In the genomic region with DNA sequence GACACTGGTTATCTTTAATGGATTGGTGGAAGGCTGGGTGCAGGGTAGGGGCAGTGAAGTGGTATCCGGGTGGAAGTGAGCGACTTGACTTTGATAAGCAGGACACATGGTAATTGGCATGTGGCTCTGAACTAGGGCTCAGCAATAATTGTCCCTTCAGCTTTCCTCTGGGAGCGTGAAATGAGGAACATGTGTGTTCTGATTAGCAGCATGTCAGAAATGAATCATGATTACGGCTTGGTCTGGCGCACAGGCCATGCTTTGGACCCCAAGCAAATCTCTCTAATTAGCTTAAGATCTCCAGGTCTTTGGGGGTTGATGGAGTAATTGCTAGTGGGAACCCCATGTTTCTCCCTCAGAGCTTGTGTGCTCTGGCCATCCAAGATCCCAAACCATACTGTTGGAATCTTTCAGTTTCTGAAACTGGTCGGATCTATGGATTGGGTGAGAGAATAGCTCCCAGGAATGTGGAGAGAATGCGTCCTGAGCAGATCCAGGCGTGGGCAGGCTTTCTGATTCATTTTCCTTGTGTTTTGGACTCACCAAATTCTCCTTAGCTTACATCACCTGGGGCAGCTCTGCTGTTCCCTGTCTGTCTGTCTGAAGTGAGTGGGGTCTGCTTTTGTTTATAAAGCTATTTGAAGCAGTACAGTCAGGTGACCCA, we compare ENCODE assay signal across 10 mouse cellular contexts. TPM values are rescaled to one million over a fixed set of nuclear protein-coding genes. Genes with fewer than 3 reads are reported as not detected.
DNase-seq lines count a peak whose midpoint lies in the region; ATAC-seq and TF ChIP-seq lines count a peak whose summit lies in the region.
"Had no signal": no experiment of that assay in that cellular context is flagged by ENCODE, and none has a peak within 500 bp of the region (broad histone marks: within the 10 kb centered on the region; RNA-seq: fewer than 3 reads in every experiment).

No protein-coding gene starts in this region.

- peak; percentile 72 for DNase-seq in embryo, embryonic 10 days (ENCODE audit: low spot score)
- DNase-seq in embryo, embryonic 10.5 days (ENCODE audit: low spot score), result no peak
- DNase-seq in kidney, adult 2 months, result no peak
- DNase-seq in kidney, postnatal 14 days, result no peak
- peak; percentile 65 for DNase-seq in embryonic facial prominence, embryonic 10.5 days (ENCODE audit: low spot score)
- peak; percentile 18 for DNase-seq in midbrain, postnatal 0 days (ENCODE audit: low spot score)
- no peak for DNase-seq in left cerebral cortex, postnatal 10 days (ENCODE audit: extremely low spot score in 1 of 2, low spot score in 2 of 2)
- DNase-seq: lung, embryonic 14.5 days had no signal

- H3K27me3 ChIP-seq in kidney, adult 2 months (replicated peaks; ENCODE audit: control insufficient read depth, insufficient read depth, low read length), result no peaks in the 10 kb centered on the region
- H3K27me3 ChIP-seq in embryonic facial prominence, embryonic 10.5 days (replicated peaks; ENCODE audit: low read depth, poor library complexity, severe bottlenecking), result no peaks in the 10 kb centered on the region
- H3K27me3 ChIP-seq in midbrain, postnatal 0 days (ENCODE audit: insufficient read depth, low read length), result no peaks in the 10 kb centered on the region
- H3K27me3 ChIP-seq in forebrain, embryonic 16.5 days (replicated peaks; ENCODE audit: control insufficient read depth, insufficient read depth, low read length), result no peaks in the 10 kb centered on the region

- no peaks in the 10 kb centered on the region for H3K36me3 ChIP-seq in kidney, adult 2 months (ENCODE audit: control insufficient read depth, insufficient read depth, low read length)
- H3K36me3 ChIP-seq in embryonic facial prominence, embryonic 10.5 days (replicated peaks), result 0 out of 2 replicates have a peak, but pooled peaks cover 5% of the 10 kb centered on the region
- no peaks in the 10 kb centered on the region for H3K36me3 ChIP-seq in midbrain, postnatal 0 days (ENCODE audit: insufficient read depth, low read length)
- H3K36me3 ChIP-seq in forebrain, embryonic 16.5 days (ENCODE audit: control insufficient read depth, insufficient read depth), result no peaks in the 10 kb centered on the region

- intact Hi-C loops in left cerebral cortex, postnatal 10 days (cut with DNase I), result no loop called here

- H3K4me2 ChIP-seq in midbrain, postnatal 0 days (ENCODE audit: low read depth, low read length, poor library complexity, severe bottlenecking), result no peak overlapping the region
- H3K4me2 ChIP-seq in forebrain, embryonic 16.5 days (ENCODE audit: low read length), result no peak overlapping the region
- H3K4me2 ChIP-seq: lung, embryonic 14.5 days had no signal

- no peak for TF ChIP-seq POLR2A in kidney, adult 2 months (IDR thresholded peaks at IDR 0.05; ENCODE audit: low read depth, low read length)

- no peaks in the 10 kb centered on the region for H3K9me3 ChIP-seq in embryonic facial prominence, embryonic 10.5 days
- no peaks in the 10 kb centered on the region for H3K9me3 ChIP-seq in midbrain, postnatal 0 days (ENCODE audit: low read length)
- no peaks in the 10 kb centered on the region for H3K9me3 ChIP-seq in forebrain, embryonic 16.5 days (ENCODE audit: control insufficient read depth, low read length)

- no peak for ATAC-seq in midbrain, postnatal 0 days (ENCODE audit: low FRiP score)
- no peak for ATAC-seq in forebrain, embryonic 16.5 days

- H3K9ac ChIP-seq in midbrain, postnatal 0 days (replicated peaks; ENCODE audit: low read length, poor library complexity, severe bottlenecking), result no peak overlapping the region
- H3K9ac ChIP-seq in forebrain, embryonic 16.5 days (replicated peaks; ENCODE audit: low read depth, low read length), result no peak overlapping the region
- H3K9ac ChIP-seq: lung, embryonic 14.5 days had no signal

- H3K4me1 ChIP-seq in kidney, adult 2 months (ENCODE audit: control insufficient read depth, insufficient read depth, low read length), result peaks cover 22% of the 10 kb centered on the region
- peaks cover 98% of the 10 kb centered on the region for H3K4me1 ChIP-seq in embryonic facial prominence, embryonic 10.5 days
- H3K4me1 ChIP-seq in midbrain, postnatal 0 days (ENCODE audit: insufficient read depth, low read length), result peaks cover 13% of the 10 kb centered on the region
- H3K4me1 ChIP-seq in forebrain, embryonic 16.5 days (replicated peaks; ENCODE audit: control insufficient read depth, insufficient read depth, low read length), result peaks cover 27% of the 10 kb centered on the region

- WGBS in kidney, adult 2 months, result 70% methylated on average over 8 of the region's 8 CpGs
- 28% methylated on average over 8 of the region's 8 CpGs for WGBS in embryonic facial prominence, embryonic 10.5 days
- WGBS in midbrain, postnatal 0 days, result 51% methylated on average over 8 of the region's 8 CpGs
- 40% methylated on average over 8 of the region's 8 CpGs for WGBS in forebrain, embryonic 16.5 days

- peak overlapping the region; percentile 5; the same call in 1 of the 2 replicates for H3K27ac ChIP-seq in kidney, adult 2 months (ENCODE audit: insufficient read depth, low read depth, low read length)
- H3K27ac ChIP-seq in embryonic facial prominence, embryonic 10.5 days (replicated peaks), result peak overlapping the region; percentile 81
- no peak overlapping the region for H3K27ac ChIP-seq in midbrain, postnatal 0 days (ENCODE audit: low read depth, low read length)
- no peak overlapping the region for H3K27ac ChIP-seq in forebrain, embryonic 16.5 days (ENCODE audit: low read length)
- H3K27ac ChIP-seq: layer of hippocampus, adult 2 months had no signal

- no peak for TF ChIP-seq CTCF in kidney, adult 2 months (conservative IDR thresholded peaks at IDR 0.05; ENCODE audit: insufficient read depth, insufficient read length, low read depth, low read length)
- no peak for TF ChIP-seq CTCF in midbrain, postnatal 0 days (IDR thresholded peaks at IDR 0.05)

- no peak overlapping the region for H3K4me3 ChIP-seq in kidney, adult 2 months (ENCODE audit: insufficient read depth, low read depth, low read length)
- H3K4me3 ChIP-seq in embryonic facial prominence, embryonic 10.5 days, result peak overlapping the region; percentile 14; the same call in 1 of the 2 replicates
- H3K4me3 ChIP-seq in midbrain, postnatal 0 days (ENCODE audit: low read depth, low read length), result no peak overlapping the region
- no peak overlapping the region for H3K4me3 ChIP-seq in forebrain, embryonic 16.5 days (replicated peaks; ENCODE audit: low read length)
- H3K4me3 ChIP-seq: layer of hippocampus, adult 2 months had no signal

RNA-seq across cellular contexts. Expression of gene Il17rd, which starts 30.8 kb away (rescaled TPM):
- 3.3 and 3.8 TPM in 2 replicates for polyA plus RNA-seq in kidney, adult 2 months (2012; rRNA removed)
- polyA plus RNA-seq in embryonic facial prominence, embryonic 10.5 days (2016; fragmentation: Nextera tagmentation; extraction: Ambion mirVana), result 9.6 and 10.1 TPM in 2 replicates
- total RNA-seq in midbrain, postnatal 0 days (2014; rRNA removed), result 9.1 TPM in 2 replicates
- polyA plus RNA-seq in midbrain, postnatal 0 days (2015; fragmentation: Nextera tagmentation; extraction: Ambion mirVana), result 1.2 and 1.5 TPM in 2 replicates
- 1.5 and 1.9 TPM in 2 replicates for polyA plus RNA-seq in forebrain, embryonic 16.5 days (2015; fragmentation: Nextera tagmentation; extraction: Ambion mirVana)
- total RNA-seq in left cerebral cortex, postnatal 10 days (2021), result 1 to 10 TPM; 3.3 to 4.3 TPM

RNA-seq across cellular contexts. Expression of gene Arhgef3, which starts 45.1 kb away (rescaled TPM):
- polyA plus RNA-seq in kidney, adult 2 months (2012; rRNA removed), result 15.2 and 17.3 TPM in 2 replicates
- 3.8 and 4.0 TPM in 2 replicates for polyA plus RNA-seq in embryonic facial prominence, embryonic 10.5 days (2016; fragmentation: Nextera tagmentation; extraction: Ambion mirVana)
- total RNA-seq in midbrain, postnatal 0 days (2014; rRNA removed), result 17.0 and 18.6 TPM in 2 replicates
- polyA plus RNA-seq in midbrain, postnatal 0 days (2015; fragmentation: Nextera tagmentation; extraction: Ambion mirVana), result 11.1 and 13.3 TPM in 2 replicates
- 5.1 and 5.4 TPM in 2 replicates for polyA plus RNA-seq in forebrain, embryonic 16.5 days (2015; fragmentation: Nextera tagmentation; extraction: Ambion mirVana)
- 10 to 100 TPM; 37.4 to 41.2 TPM for total RNA-seq in left cerebral cortex, postnatal 10 days (2021)

Comparison
In these comparisons a context has a peak if more than half of its experiments do, and no peak if none do; other contexts are left out.
1. DNase-seq: peak in embryo, embryonic 10 days (single experiment), embryonic facial prominence, embryonic 10.5 days (single experiment) and midbrain, postnatal 0 days (single experiment); none in embryo, embryonic 10.5 days (single experiment), kidney, adult 2 months (single experiment), kidney, postnatal 14 days (single experiment) and left cerebral cortex, postnatal 10 days (0 of 2).
2. H3K27ac ChIP-seq: peak in kidney, adult 2 months (single experiment) and embryonic facial prominence, embryonic 10.5 days (single experiment); none in midbrain, postnatal 0 days (single experiment) and forebrain, embryonic 16.5 days (single experiment).